Mouse (Mus musculus) adrenal gland, adult (tissue): ENCODE results near the gene Gm28870.
"Not testable (repeated sequence)": the region's sequence is repeated elsewhere in the genome, so short reads cannot be mapped to it uniquely, and the experiment has no call there.

ENCODE experiments used
- DNase-seq, 2 experiments: peaks; one replicate each; pipeline ENCODE4 v3.0.0; 2022 to 2023; ENCODE audit warnings: low spot score in 1 of 2; ENCODE audit not compliant: inconsistent age in 2 of 2

The Gm28870 gene

GRCm38 (mm10) chrY:50096976-50097375 lies at the start of gene Gm28870:
TSS of gene Gm28870 (plus strand) at chrY:50097276.
- not testable (repeated sequence) for DNase-seq
